Mouse (Mus musculus) forebrain, postnatal 0 days (tissue): ENCODE measurements around the gene Tmem168. TPM values are rescaled to one million over a fixed set of nuclear protein-coding genes. Genes with fewer than 3 reads are reported as not detected.
A peak's percentile ranks its signal among the peaks of the same experiment; 100 is the strongest.

Source experiments
- ATAC-seq: fragments of 200-750 bp; cut with Nextera tagmentation; 2 replicates; pipeline ENCODE4 v1.8.0; 2017; ENCODE audit warnings: mild to moderate bottlenecking, moderate library complexity
- DNase-seq: peaks from one replicate; pipeline ENCODE4 v3.0.0-alpha.2; 2015
- H3K27ac ChIP-seq: fragments of 300-500 bp; sonication (generic); 2 replicates; pipeline ENCODE4 v1.5.1; 2014; ENCODE audit warnings: low read depth, mild to moderate bottlenecking, antibody characterized with exemption, low read length, moderate library complexity, mixed read lengths
- H3K27me3 ChIP-seq: fragments of 300-500 bp; sonication (generic); 2 replicates; pipeline ENCODE4 v1.6.1; 2014; ENCODE audit warnings: mild to moderate bottlenecking, low read length, mixed read lengths; ENCODE audit not compliant: insufficient read depth
- H3K36me3 ChIP-seq: fragments of 300-500 bp; sonication (generic); 2 replicates; pipeline ENCODE4 v1.6.1; 2014; ENCODE audit warnings: mild to moderate bottlenecking, moderate library complexity; ENCODE audit not compliant: insufficient read depth
- H3K4me1 ChIP-seq: fragments of 300-500 bp; sonication (generic); 2 replicates; pipeline ENCODE4 v1.6.1; 2014; ENCODE audit warnings: antibody characterized with exemption; ENCODE audit not compliant: insufficient read depth
- H3K4me2 ChIP-seq: fragments of 300-500 bp; sonication (generic); 2 replicates; pipeline ENCODE4 v1.6.1; 2014; ENCODE audit warnings: low read depth, mild to moderate bottlenecking, moderate library complexity
- H3K4me3 ChIP-seq: fragments of 300-500 bp; sonication (generic); 2 replicates; pipeline ENCODE4 v1.5.1; 2014; ENCODE audit warnings: low read depth, low read length, mixed read lengths
- H3K9ac ChIP-seq: fragments of 300-500 bp; sonication (generic); 2 replicates; pipeline ENCODE4 v1.6.1; 2014; ENCODE audit warnings: mild to moderate bottlenecking
- H3K9me3 ChIP-seq: fragments of 300-500 bp; sonication (generic); 2 replicates; pipeline ENCODE4 v1.6.1; 2016; ENCODE audit warnings: low read length
- CTCF ChIP-seq: sonication (generic); IDR thresholded peaks from 2 replicates; pipeline ENCODE4 v1.5.1; 2016; ENCODE audit warnings: antibody characterized with exemption, control low read depth, low read depth
- WGBS: fragments of 180-500 bp; shearing (Covaris S2); extraction: QIAGEN DNeasy Blood & Tissue Kit; methylation state at CpG from one replicate; pipeline ENCODE4 v1.1.7; 2014; 5-methylcytosine and 5-hydroxymethylcytosine counted together
- polyA plus RNA-seq: library from polyadenylated mRNA; unstranded; fragments of >200 nt; fragmentation: Nextera tagmentation; extraction: Ambion mirVana; gene quantifications from 2 replicates; pipeline ENCODE4 v1.2.1, GENCODE M21; 2015
- total RNA-seq: library from RNA; depleted of rRNA; stranded (reverse); fragments of >200 nt; gene quantifications from 2 replicates; pipeline ENCODE4 v1.2.3, GENCODE M21; 2014

The Tmem168 gene
- total and polyA plus RNA-seq, 2 experiments from 2014 or later: 18.4 to 28.6 TPM

- Histone ChIP-seq H3K27ac (peak overlapping the region; percentile 92), H3K27me3 (no peaks in the 10 kb centered on the region), H3K36me3 (no peaks in the 10 kb centered on the region), H3K9ac (peak overlapping the region; percentile 82), H3K4me2 (peak overlapping the region; percentile 64), H3K4me3 (peak overlapping the region; percentile 90), H3K9me3 (no peaks in the 10 kb centered on the region), H3K4me1 (peaks cover 7% of the 10 kb centered on the region)
- 14% methylated on average over 15 of the region's 15 CpGs for WGBS
- TF ChIP-seq CTCF: no peak
- DNase-seq (peak; percentile 57), ATAC-seq (no peak)
Measured at GRCm38 (mm10) chr6:13606921-13607620, 829 bp downstream of the Tmem168 start.

DNA sequence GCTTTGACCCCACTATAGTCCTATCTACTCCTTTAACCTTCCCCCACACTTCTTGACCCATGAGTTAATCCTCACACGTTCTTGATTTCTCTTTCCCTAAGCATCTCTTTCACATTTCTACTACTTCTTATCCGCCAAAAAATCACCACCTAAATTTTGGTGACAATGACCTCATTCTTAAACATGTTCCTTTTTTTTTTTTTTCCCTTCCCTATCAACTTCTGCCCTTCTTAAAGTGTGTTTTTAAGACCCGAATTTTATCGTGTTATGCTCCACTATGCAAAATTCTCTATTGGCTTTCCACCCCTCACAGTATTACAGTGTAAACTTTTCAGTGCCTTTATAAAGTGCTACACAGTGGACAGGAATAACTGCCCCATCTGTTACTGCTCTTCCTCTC lies 1.5 kb downstream of the Tmem168 start:
- H3K9me3 ChIP-seq: no peaks in the 10 kb centered on the region
- TF ChIP-seq CTCF: no peak
- no peak for ATAC-seq
- no peak for DNase-seq
- H3K9ac ChIP-seq: no peak overlapping the region
- 76% methylated on average over 4 of the region's 4 CpGs for WGBS
- H3K27ac ChIP-seq: no peak overlapping the region
- H3K4me3 ChIP-seq: peak overlapping the region; percentile 90; the same call in 1 of the 2 replicates
- H3K4me1 ChIP-seq: peaks cover 8% of the 10 kb centered on the region
- H3K4me2 ChIP-seq: peak overlapping the region; percentile 64
- no peaks in the 10 kb centered on the region for H3K36me3 ChIP-seq
- no peaks in the 10 kb centered on the region for H3K27me3 ChIP-seq

DNA sequence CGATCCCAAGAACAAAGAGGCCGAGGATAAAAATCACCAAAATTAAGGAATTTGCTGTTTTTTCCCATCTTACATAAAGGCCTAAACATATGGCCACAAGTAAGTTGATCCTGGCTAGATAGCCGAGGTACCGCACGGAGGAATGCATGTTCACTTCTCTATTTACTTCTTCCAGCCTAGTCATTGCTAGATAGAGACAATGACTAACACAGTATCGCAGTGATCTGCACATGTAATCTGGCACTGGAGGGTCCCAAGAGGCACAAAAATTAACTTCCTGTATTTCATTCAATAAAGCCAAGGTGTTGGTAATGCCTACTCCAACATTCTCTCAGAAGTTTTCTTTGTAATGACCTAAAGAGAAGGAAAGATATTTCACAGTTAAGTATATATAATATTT lies 4.8 kb downstream of the Tmem168 start:
- H3K9me3 ChIP-seq: no peaks in the 10 kb centered on the region
- no peak overlapping the region for H3K4me2 ChIP-seq
- H3K36me3 ChIP-seq: no peaks in the 10 kb centered on the region
- no peaks in the 10 kb centered on the region for H3K27me3 ChIP-seq
- TF ChIP-seq CTCF: no peak
- H3K9ac ChIP-seq: no peak overlapping the region
- H3K27ac ChIP-seq: no peak overlapping the region
- H3K4me3 ChIP-seq: no peak overlapping the region
- DNase-seq (no peak), ATAC-seq (no peak)
- peaks cover 10% of the 10 kb centered on the region for H3K4me1 ChIP-seq
- WGBS: 96% methylated on average over 6 of the region's 6 CpGs

- peaks cover 5% of the 10 kb centered on the region for H3K4me1 ChIP-seq
- no peak overlapping the region for H3K9ac ChIP-seq
- H3K9me3 ChIP-seq: no peaks in the 10 kb centered on the region
- H3K27ac ChIP-seq: no peak overlapping the region
- no peaks in the 10 kb centered on the region for H3K36me3 ChIP-seq
- TF ChIP-seq CTCF: no peak
- no peak overlapping the region for H3K4me2 ChIP-seq
- no peak for DNase-seq
- WGBS: 72% methylated on average over 6 of the region's 6 CpGs
- peak; percentile 18; the same call in 1 of the 2 replicates for ATAC-seq
- no peak overlapping the region for H3K4me3 ChIP-seq
- no peaks in the 10 kb centered on the region for H3K27me3 ChIP-seq
Measured at GRCm38 (mm10) chr6:13601587-13601986, 6.3 kb downstream of the Tmem168 start.

GRCm38 (mm10) chr6:13598239-13598923 lies 9.5 kb downstream of the Tmem168 start:
- H3K9me3 ChIP-seq: no peaks in the 10 kb centered on the region
- ATAC-seq (no peak), DNase-seq (no peak)
- H3K36me3 ChIP-seq: 0 out of 2 replicates have a peak, but pooled peaks cover 4% of the 10 kb centered on the region
- no peak overlapping the region for H3K4me2 ChIP-seq
- 74% methylated on average over 7 of the region's 7 CpGs for WGBS
- peaks cover 3% of the 10 kb centered on the region; the same call in 1 of the 2 replicates for H3K4me1 ChIP-seq
- H3K4me3 ChIP-seq: no peak overlapping the region
- no peak for TF ChIP-seq CTCF
- no peak overlapping the region for H3K27ac ChIP-seq
- no peak overlapping the region for H3K9ac ChIP-seq
- H3K27me3 ChIP-seq: no peaks in the 10 kb centered on the region

GRCm38 (mm10) chr6:13592729-13593345 lies 15.1 kb downstream of the Tmem168 start:
- H3K4me1 ChIP-seq: no peaks in the 10 kb centered on the region
- H3K36me3 ChIP-seq: peaks cover 27% of the 10 kb centered on the region
- no peaks in the 10 kb centered on the region for H3K27me3 ChIP-seq
- H3K27ac ChIP-seq: no peak overlapping the region
- H3K9me3 ChIP-seq: no peaks in the 10 kb centered on the region
- DNase-seq (no peak), ATAC-seq (no peak)
- H3K4me2 ChIP-seq: no peak overlapping the region
- WGBS: 80% methylated on average over 4 of the region's 4 CpGs
- TF ChIP-seq CTCF: no peak
- H3K9ac ChIP-seq: no peak overlapping the region
- no peak overlapping the region for H3K4me3 ChIP-seq

DNA sequence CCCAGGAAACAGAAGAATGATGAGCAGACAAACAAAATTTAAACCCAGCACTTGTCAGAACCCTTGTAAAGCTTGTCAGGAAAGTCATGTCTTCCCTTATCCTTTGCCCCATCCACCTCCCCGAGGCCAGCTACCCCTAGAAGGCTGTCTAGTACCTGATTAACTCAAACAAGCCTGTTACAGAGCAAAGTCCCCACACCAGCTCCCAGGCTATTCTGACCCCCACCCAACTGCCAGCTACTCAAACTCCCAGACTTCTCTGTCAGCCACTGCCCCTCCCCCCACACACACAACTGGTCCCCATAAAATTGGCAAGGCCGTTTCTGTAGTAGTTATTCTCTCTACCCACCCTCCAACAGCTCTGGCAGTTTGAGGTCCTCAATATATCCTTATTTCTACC lies 21.3 kb downstream of the Tmem168 start:
- H3K4me1 ChIP-seq: no peaks in the 10 kb centered on the region

More for the DNA sequence above, 21.3 kb downstream of the Tmem168 start:
- no peak overlapping the region for H3K4me2 ChIP-seq
- H3K9me3 ChIP-seq: no peaks in the 10 kb centered on the region
- H3K9ac ChIP-seq: no peak overlapping the region
- H3K36me3 ChIP-seq: peaks cover 22% of the 10 kb centered on the region
- 55% methylated on average over 2 of the region's 2 CpGs for WGBS
- H3K27me3 ChIP-seq: no peaks in the 10 kb centered on the region
- no peak for ATAC-seq
- no peak for TF ChIP-seq CTCF
- no peak overlapping the region for H3K4me3 ChIP-seq
- no peak overlapping the region for H3K27ac ChIP-seq
- no peak for DNase-seq
